Mouse (Mus musculus): ENCODE data around the gene B3galt1. TPM values are rescaled to one million over a fixed set of nuclear protein-coding genes. Genes with fewer than 3 reads are reported as not detected.

B3galt1 gene
- polyA plus RNA-seq, 1 experiment, result not detected

DNA sequence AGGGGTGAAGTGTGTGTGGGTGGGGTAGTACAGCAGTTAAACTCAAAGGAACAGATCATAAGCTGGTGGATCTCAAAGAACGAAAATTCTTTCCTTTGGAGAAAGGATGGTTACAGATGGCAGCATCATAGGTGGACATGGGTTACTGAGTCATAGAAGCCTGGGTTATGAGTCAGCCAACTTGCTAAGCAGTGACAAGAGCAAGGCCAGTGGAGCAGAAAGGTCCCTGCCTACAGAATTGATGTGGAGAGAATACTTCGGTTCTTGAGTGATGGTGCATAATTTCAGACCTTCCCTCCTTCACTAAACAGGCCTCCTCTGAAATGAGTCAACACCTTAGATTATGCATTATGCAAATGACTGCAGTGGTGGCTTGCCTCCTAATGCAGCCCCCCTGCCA is 525.9 kb downstream of the B3galt1 start:
- H3K36me3 ChIP-seq (ENCODE audit: control insufficient read depth), result no peaks in the 10 kb centered on the region
- no peak overlapping the region for H3K4me3 ChIP-seq (replicated peaks)
- no peaks in the 10 kb centered on the region for H3K27me3 ChIP-seq (ENCODE audit: control insufficient read depth)
- H3K9me3 ChIP-seq (ENCODE audit: control insufficient read depth, low read length), result peaks cover 2% of the 10 kb centered on the region; the same call in 1 of the 2 replicates
- no peak for TF ChIP-seq GATA1 (IDR thresholded peaks at IDR 0.05; ENCODE audit: low read length)
- no peaks in the 10 kb centered on the region for H3K4me1 ChIP-seq (ENCODE audit: control insufficient read depth)

GRCm38 (mm10) chr2:68104641-68105040 is 539.0 kb downstream of the B3galt1 start:
- Histone ChIP-seq H3K4me3 (replicated peaks) (no peak overlapping the region), H3K27me3 (ENCODE audit: control insufficient read depth) (no peaks in the 10 kb centered on the region), H3K4me1 (ENCODE audit: control insufficient read depth) (no peaks in the 10 kb centered on the region), H3K36me3 (ENCODE audit: control insufficient read depth) (no peaks in the 10 kb centered on the region), H3K9me3 (ENCODE audit: control insufficient read depth, low read length) (peaks cover 4% of the 10 kb centered on the region; the same call in 1 of the 2 replicates)
- no peak for TF ChIP-seq GATA1 (IDR thresholded peaks at IDR 0.05; ENCODE audit: low read length)
- TF ChIP-seq TAL1 (IDR thresholded peaks at IDR 0.05; ENCODE audit: low read length), result no peak

DNA sequence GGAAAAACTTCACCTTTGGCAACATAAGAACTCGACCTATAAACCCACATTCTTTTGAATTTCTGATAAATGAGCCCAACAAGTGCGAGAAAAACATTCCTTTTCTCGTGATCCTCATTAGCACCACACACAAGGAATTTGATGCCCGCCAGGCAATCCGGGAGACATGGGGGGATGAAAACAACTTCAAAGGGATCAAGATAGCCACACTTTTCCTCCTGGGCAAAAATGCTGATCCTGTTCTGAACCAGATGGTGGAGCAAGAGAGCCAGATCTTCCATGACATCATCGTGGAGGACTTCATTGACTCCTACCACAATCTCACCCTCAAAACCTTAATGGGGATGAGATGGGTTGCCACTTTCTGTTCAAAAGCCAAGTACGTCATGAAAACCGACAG is 552.4 kb downstream of the B3galt1 start:
- H3K4me3 ChIP-seq (replicated peaks), result no peak overlapping the region
- TF ChIP-seq GATA1 (IDR thresholded peaks at IDR 0.05; ENCODE audit: low read length), result no peak
- no peak for TF ChIP-seq TAL1 (IDR thresholded peaks at IDR 0.05; ENCODE audit: low read length)
- no peaks in the 10 kb centered on the region for H3K4me1 ChIP-seq (ENCODE audit: control insufficient read depth)
- H3K9me3 ChIP-seq (ENCODE audit: control insufficient read depth, low read length), result peaks cover 15% of the 10 kb centered on the region
- no peaks in the 10 kb centered on the region for H3K27me3 ChIP-seq (ENCODE audit: control insufficient read depth)
- no peaks in the 10 kb centered on the region for H3K36me3 ChIP-seq (ENCODE audit: control insufficient read depth)

- H3K4me3 ChIP-seq (replicated peaks), result no peak overlapping the region
- TF ChIP-seq TAL1 (IDR thresholded peaks at IDR 0.05; ENCODE audit: low read length) (no peak), GATA1 (IDR thresholded peaks at IDR 0.05; ENCODE audit: low read length) (no peak)
- H3K36me3 ChIP-seq (ENCODE audit: control insufficient read depth), result no peaks in the 10 kb centered on the region
- no peaks in the 10 kb centered on the region for H3K4me1 ChIP-seq (ENCODE audit: control insufficient read depth)
- H3K9me3 ChIP-seq (ENCODE audit: control insufficient read depth, low read length), result peaks cover 5% of the 10 kb centered on the region
- H3K27me3 ChIP-seq (ENCODE audit: control insufficient read depth), result no peaks in the 10 kb centered on the region
These were observed 559.1 kb downstream of the B3galt1 start for GRCm38 (mm10) chr2:68124751-68125150.

- TF ChIP-seq GATA1 (IDR thresholded peaks at IDR 0.05; ENCODE audit: low read length) (no peak), TAL1 (IDR thresholded peaks at IDR 0.05; ENCODE audit: low read length) (no peak)
- Histone ChIP-seq H3K4me3 (replicated peaks) (no peak overlapping the region), H3K9me3 (ENCODE audit: control insufficient read depth, low read length) (peaks cover 4% of the 10 kb centered on the region), H3K36me3 (ENCODE audit: control insufficient read depth) (no peaks in the 10 kb centered on the region), H3K27me3 (ENCODE audit: control insufficient read depth) (no peaks in the 10 kb centered on the region), H3K4me1 (ENCODE audit: control insufficient read depth) (no peaks in the 10 kb centered on the region)
These were observed 575.4 kb downstream of the B3galt1 start for GRCm38 (mm10) chr2:68141094-68141493.

GRCm38 (mm10) chr2:68143292-68143691 is 577.6 kb downstream of the B3galt1 start:
- Histone ChIP-seq H3K36me3 (ENCODE audit: control insufficient read depth) (no peaks in the 10 kb centered on the region), H3K9me3 (ENCODE audit: control insufficient read depth, low read length) (peaks cover 4% of the 10 kb centered on the region), H3K4me1 (ENCODE audit: control insufficient read depth) (no peaks in the 10 kb centered on the region), H3K27me3 (ENCODE audit: control insufficient read depth) (no peaks in the 10 kb centered on the region), H3K4me3 (replicated peaks) (no peak overlapping the region)
- TF ChIP-seq TAL1 (IDR thresholded peaks at IDR 0.05; ENCODE audit: low read length) (no peak), GATA1 (IDR thresholded peaks at IDR 0.05; ENCODE audit: low read length) (no peak)

GRCm38 (mm10) chr2:68159751-68160150 is 594.1 kb downstream of the B3galt1 start:
- Histone ChIP-seq H3K27me3 (ENCODE audit: control insufficient read depth) (no peaks in the 10 kb centered on the region), H3K4me3 (replicated peaks) (no peak overlapping the region), H3K36me3 (ENCODE audit: control insufficient read depth) (no peaks in the 10 kb centered on the region), H3K9me3 (ENCODE audit: control insufficient read depth, low read length) (peaks cover 4% of the 10 kb centered on the region; the same call in 1 of the 2 replicates), H3K4me1 (ENCODE audit: control insufficient read depth) (no peaks in the 10 kb centered on the region)
- TF ChIP-seq GATA1 (IDR thresholded peaks at IDR 0.05; ENCODE audit: low read length) (no peak), TAL1 (IDR thresholded peaks at IDR 0.05; ENCODE audit: low read length) (no peak)

DNA sequence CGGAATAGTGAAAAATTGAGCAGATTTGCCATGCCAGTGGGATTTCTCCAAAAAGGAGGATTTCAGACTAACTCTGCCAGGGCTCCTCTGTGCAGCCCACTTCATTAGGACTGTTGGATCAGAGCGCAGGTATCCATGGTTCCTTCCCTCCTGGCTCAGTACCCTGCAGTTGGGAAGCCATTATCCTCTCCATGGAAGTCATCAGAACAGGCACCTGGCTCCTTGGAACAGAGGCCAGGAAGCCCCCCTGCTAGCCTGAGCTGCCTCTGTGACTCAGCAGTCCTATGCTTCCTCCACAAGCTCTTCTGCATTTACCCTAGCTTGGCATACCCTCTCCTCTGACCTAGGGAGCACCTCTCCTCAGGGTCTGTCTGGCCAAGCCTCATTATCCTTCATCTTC is 594.9 kb downstream of the B3galt1 start:
- H3K27me3 ChIP-seq (ENCODE audit: control insufficient read depth), result no peaks in the 10 kb centered on the region
- no peaks in the 10 kb centered on the region for H3K36me3 ChIP-seq (ENCODE audit: control insufficient read depth)
- H3K4me1 ChIP-seq (ENCODE audit: control insufficient read depth), result no peaks in the 10 kb centered on the region
- H3K9me3 ChIP-seq (ENCODE audit: control insufficient read depth, low read length), result peaks cover 4% of the 10 kb centered on the region; the same call in 1 of the 2 replicates
- no peak for TF ChIP-seq GATA1 (IDR thresholded peaks at IDR 0.05; ENCODE audit: low read length)
- no peak for TF ChIP-seq TAL1 (IDR thresholded peaks at IDR 0.05; ENCODE audit: low read length)
- no peak overlapping the region for H3K4me3 ChIP-seq (replicated peaks)

DNA sequence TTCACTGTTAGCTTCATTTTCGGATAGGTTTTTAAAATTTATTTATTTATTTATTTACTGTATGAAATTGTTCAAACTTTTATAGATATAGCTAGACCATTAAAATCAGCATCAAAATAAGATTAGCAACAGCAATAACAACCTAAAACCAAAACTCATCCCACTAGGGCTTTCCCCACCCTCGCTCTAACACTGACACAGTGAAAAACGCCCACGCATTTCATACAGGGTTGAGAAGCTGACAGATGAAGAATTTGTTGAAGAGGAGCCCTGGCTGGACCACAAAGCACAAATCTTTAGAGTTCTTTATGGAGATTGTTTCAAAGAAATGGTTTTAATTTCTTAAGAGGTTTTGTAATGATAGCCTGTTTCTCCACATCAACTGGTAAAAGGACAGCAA is 596.3 kb downstream of the B3galt1 start:
- no peaks in the 10 kb centered on the region for H3K4me1 ChIP-seq (ENCODE audit: control insufficient read depth)
- H3K27me3 ChIP-seq (ENCODE audit: control insufficient read depth), result no peaks in the 10 kb centered on the region
- peaks cover 2% of the 10 kb centered on the region; the same call in 1 of the 2 replicates for H3K9me3 ChIP-seq (ENCODE audit: control insufficient read depth, low read length)
- TF ChIP-seq TAL1 (IDR thresholded peaks at IDR 0.05; ENCODE audit: low read length) (no peak), GATA1 (IDR thresholded peaks at IDR 0.05; ENCODE audit: low read length) (no peak)
- no peaks in the 10 kb centered on the region for H3K36me3 ChIP-seq (ENCODE audit: control insufficient read depth)
- no peak overlapping the region for H3K4me3 ChIP-seq (replicated peaks)

- peaks cover 4% of the 10 kb centered on the region for H3K9me3 ChIP-seq (ENCODE audit: control insufficient read depth, low read length)
- H3K4me3 ChIP-seq (replicated peaks), result no peak overlapping the region
- no peaks in the 10 kb centered on the region for H3K4me1 ChIP-seq (ENCODE audit: control insufficient read depth)
- no peaks in the 10 kb centered on the region for H3K36me3 ChIP-seq (ENCODE audit: control insufficient read depth)
- H3K27me3 ChIP-seq (ENCODE audit: control insufficient read depth), result no peaks in the 10 kb centered on the region
- TF ChIP-seq GATA1 (IDR thresholded peaks at IDR 0.05; ENCODE audit: low read length), result no peak
- no peak for TF ChIP-seq TAL1 (IDR thresholded peaks at IDR 0.05; ENCODE audit: low read length)
These were observed 605.6 kb downstream of the B3galt1 start for GRCm38 (mm10) chr2:68171306-68171705.

Other genes starting within 250 kb of the B3galt1 start
- gene Gm21830, start 152.1 kb upstream of the B3galt1 start, polyA plus RNA-seq (2012), result not detected in 2 replicates
- not detected in 2 replicates for gene Gm26727, start 132.7 kb upstream of the B3galt1 start, polyA plus RNA-seq (2012)
- gene Xirp2, start 119.9 kb upstream of the B3galt1 start, polyA plus RNA-seq (2012), result 0.01 TPM in 1 of 2 replicates, not detected in the other